Mouse (Mus musculus) forebrain, embryonic 16.5 days (tissue): ENCODE measurements around the gene Pmel. TPM values are rescaled to one million over a fixed set of nuclear protein-coding genes. Genes with fewer than 3 reads are reported as not detected.
"Not testable (repeated sequence)": the region's sequence is repeated elsewhere in the genome, so short reads cannot be mapped to it uniquely, and the experiment has no call there.

ENCODE experiments used
- ATAC-seq: fragments of 200-750 bp; cut with Nextera tagmentation; 2 replicates; pipeline ENCODE4 v1.8.0; 2017; ENCODE audit warnings: mild to moderate bottlenecking, moderate library complexity
- H3K27ac ChIP-seq: fragments of 300-500 bp; sonication (generic); 2 replicates; pipeline ENCODE4 v1.5.1; 2014; ENCODE audit warnings: low read length, control low read depth
- H3K27me3 ChIP-seq: fragments of 300-500 bp; sonication (generic); replicated peaks from 2 replicates; pipeline ENCODE4 v1.6.1; 2014; ENCODE audit warnings: low read length; ENCODE audit not compliant: control insufficient read depth, insufficient read depth
- H3K36me3 ChIP-seq: fragments of 300-500 bp; sonication (generic); 2 replicates; pipeline ENCODE4 v1.6.1; 2014; ENCODE audit not compliant: control insufficient read depth, insufficient read depth
- H3K4me1 ChIP-seq: fragments of 300-500 bp; sonication (generic); replicated peaks from 2 replicates; pipeline ENCODE4 v1.6.1; 2014; ENCODE audit warnings: low read length; ENCODE audit not compliant: control insufficient read depth, insufficient read depth
- H3K4me2 ChIP-seq: fragments of 300-500 bp; sonication (generic); 2 replicates; pipeline ENCODE4 v1.6.1; 2014; ENCODE audit warnings: mild to moderate bottlenecking, low read length, control low read depth
- H3K4me3 ChIP-seq: fragments of 300-500 bp; sonication (generic); replicated peaks from 2 replicates; pipeline ENCODE4 v1.5.1; 2014; ENCODE audit warnings: mild to moderate bottlenecking, low read length, control low read depth
- H3K9ac ChIP-seq: fragments of 300-500 bp; sonication (generic); replicated peaks from 2 replicates; pipeline ENCODE4 v1.6.1; 2014; ENCODE audit warnings: low read depth, low read length, control low read depth
- H3K9me3 ChIP-seq: fragments of 300-500 bp; sonication (generic); 2 replicates; pipeline ENCODE4 v1.6.1; 2016; ENCODE audit warnings: low read length; ENCODE audit not compliant: control insufficient read depth
- WGBS: fragments of 180-500 bp; shearing (Covaris S2); extraction: QIAGEN DNeasy Blood & Tissue Kit; methylation state at CpG from one replicate; pipeline ENCODE4 v1.1.7; 2014; 5-methylcytosine and 5-hydroxymethylcytosine counted together
- polyA plus RNA-seq: library from polyadenylated mRNA; unstranded; fragments of >200 nt; fragmentation: Nextera tagmentation; extraction: Ambion mirVana; gene quantifications from 2 replicates; pipeline ENCODE4 v1.2.1, GENCODE M21; 2015

The Pmel gene
- polyA plus RNA-seq, 1 experiment from 2014 or later, result 0.14 TPM

- no peak overlapping the region for H3K27ac ChIP-seq
- no peak overlapping the region for H3K4me3 ChIP-seq
- H3K9ac ChIP-seq, result no peak overlapping the region
- peaks cover 21% of the 10 kb centered on the region for H3K4me1 ChIP-seq
- no peaks in the 10 kb centered on the region for H3K9me3 ChIP-seq
- H3K4me2 ChIP-seq, result no peak overlapping the region
- H3K36me3 ChIP-seq, result no peaks in the 10 kb centered on the region
- 88% methylated on average over 11 of the region's 11 CpGs for WGBS
- ATAC-seq, result no peak
- H3K27me3 ChIP-seq, result no peaks in the 10 kb centered on the region
Observed at GRCm38 (mm10) chr10:128699611-128700010, 4.4 kb upstream of the Pmel start.

DNA sequence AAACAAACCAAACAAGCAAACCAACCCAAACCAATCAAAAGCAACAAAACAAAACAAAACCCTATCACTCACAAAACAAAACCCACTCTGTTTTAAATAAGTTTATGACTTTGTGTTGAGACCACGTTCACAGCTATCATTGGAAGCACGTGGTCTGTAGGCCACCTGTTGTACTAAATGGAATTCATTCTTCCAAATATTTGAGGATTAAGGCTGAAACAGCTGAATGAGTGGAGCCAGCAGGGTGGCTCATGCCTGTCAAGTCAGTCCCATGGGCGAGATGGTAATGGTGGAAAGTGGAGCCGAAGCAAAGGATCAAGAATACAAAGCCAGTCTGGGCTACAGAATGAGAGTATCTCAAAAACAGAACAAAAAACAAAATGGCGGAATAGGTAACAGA is 3.3 kb upstream of the Pmel start:
- Histone ChIP-seq H3K9ac (no peak overlapping the region), H3K36me3 (no peaks in the 10 kb centered on the region), H3K27me3 (no peaks in the 10 kb centered on the region), H3K9me3 (no peaks in the 10 kb centered on the region), H3K4me3 (no peak overlapping the region), H3K27ac (no peak overlapping the region), H3K4me1 (peaks cover 20% of the 10 kb centered on the region), H3K4me2 (no peak overlapping the region)
- 86% methylated on average over 5 of the region's 5 CpGs for WGBS
- ATAC-seq, result no peak

DNA sequence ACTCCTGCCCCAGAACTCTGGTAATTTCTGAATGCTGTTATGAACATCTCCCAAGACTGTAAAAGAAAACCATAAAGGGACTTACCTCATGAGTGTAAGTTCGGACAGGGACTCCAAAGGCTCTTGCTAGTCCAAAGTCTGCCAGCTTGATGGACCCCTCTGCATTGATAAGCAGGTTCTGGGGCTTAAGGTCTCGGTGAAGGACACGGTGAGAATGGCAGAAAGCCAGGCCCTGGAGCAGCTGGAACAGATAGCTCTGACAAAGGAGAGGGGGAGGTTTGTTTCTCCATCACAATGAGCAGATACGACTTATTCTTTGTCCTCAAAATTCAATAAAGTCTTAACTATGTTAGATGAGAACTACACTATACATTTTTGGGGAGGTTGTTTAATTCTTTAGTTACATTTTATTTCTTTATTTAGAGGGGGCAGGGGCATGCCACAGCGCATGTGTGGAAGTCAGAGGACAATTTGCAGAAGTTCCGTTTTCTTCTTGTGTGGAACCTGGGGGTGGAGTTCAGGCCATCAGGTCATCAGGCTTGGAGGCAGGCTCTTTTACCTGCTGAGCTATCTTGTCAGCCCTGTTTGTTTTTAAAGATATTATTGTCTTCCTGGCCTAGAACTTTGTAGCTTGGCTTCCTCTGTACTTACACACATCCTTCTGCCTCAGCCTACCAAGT is 1.5 kb upstream of the Pmel start:
- no peaks in the 10 kb centered on the region for H3K9me3 ChIP-seq
- H3K4me3 ChIP-seq, result no peak overlapping the region
- no peak overlapping the region for H3K27ac ChIP-seq
- no peaks in the 10 kb centered on the region for H3K27me3 ChIP-seq
- H3K9ac ChIP-seq, result no peak overlapping the region
- no peaks in the 10 kb centered on the region for H3K36me3 ChIP-seq
- WGBS, result 77% methylated on average over 6 of the region's 6 CpGs
- peaks cover 16% of the 10 kb centered on the region for H3K4me1 ChIP-seq
- H3K4me2 ChIP-seq, result no peak overlapping the region
- ATAC-seq, result no peak

- no peaks in the 10 kb centered on the region for H3K36me3 ChIP-seq
- H3K27ac ChIP-seq, result peak within 1 kb of the TSS; percentile 81
- ATAC-seq, result peak; percentile 96
- peak within 1 kb of the TSS; percentile 94 for H3K4me2 ChIP-seq
- H3K9ac ChIP-seq, result peak within 1 kb of the TSS; percentile 61
- H3K27me3 ChIP-seq, result no peaks in the 10 kb centered on the region
- peaks cover 16% of the 10 kb centered on the region for H3K4me1 ChIP-seq
- under 1% methylated on average over 56 of the region's 62 CpGs for whole genome bisulfite sequencing
- no peaks in the 10 kb centered on the region for H3K9me3 ChIP-seq
- peak within 1 kb of the TSS; percentile 81 for H3K4me3 ChIP-seq
Observed at GRCm38 (mm10) chr10:128704491-128705316, 709 bp downstream of the Pmel start, which contains the start of gene Cdk2. Cdk2 (minus strand) TSS chr10:128705031.

DNA sequence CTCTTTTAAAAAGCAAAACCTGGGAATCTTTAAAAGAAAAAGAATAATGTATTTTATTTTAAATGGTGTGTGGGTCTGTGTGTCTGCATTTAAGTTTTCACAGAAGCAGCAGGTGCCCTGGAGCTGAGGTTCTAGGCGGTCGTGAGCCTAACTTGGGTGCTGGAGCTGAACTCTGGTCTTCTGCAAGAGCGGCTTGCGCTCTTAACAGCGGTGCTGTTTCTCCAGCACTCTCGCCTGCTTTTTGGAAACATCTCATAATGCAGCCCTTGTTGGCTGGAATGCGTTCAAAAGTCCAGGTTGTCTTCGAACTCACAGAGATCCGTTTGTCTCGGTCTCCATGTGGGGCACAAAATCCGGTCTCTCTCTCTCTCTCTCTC is 1.3 kb downstream of the Pmel start:
- Histone ChIP-seq H3K9ac (peak overlapping the region; percentile 48; the same call in 1 of the 2 replicates), H3K4me2 (peak overlapping the region; percentile 94), H3K4me1 (peaks cover 16% of the 10 kb centered on the region), H3K27me3 (no peaks in the 10 kb centered on the region), H3K27ac (no peak overlapping the region), H3K36me3 (no peaks in the 10 kb centered on the region), H3K4me3 (peak overlapping the region; percentile 81), H3K9me3 (no peaks in the 10 kb centered on the region)
- peak; percentile 16; the same call in 1 of the 2 replicates for ATAC-seq
- WGBS, result 7% methylated on average over 11 of the region's 11 CpGs

DNA sequence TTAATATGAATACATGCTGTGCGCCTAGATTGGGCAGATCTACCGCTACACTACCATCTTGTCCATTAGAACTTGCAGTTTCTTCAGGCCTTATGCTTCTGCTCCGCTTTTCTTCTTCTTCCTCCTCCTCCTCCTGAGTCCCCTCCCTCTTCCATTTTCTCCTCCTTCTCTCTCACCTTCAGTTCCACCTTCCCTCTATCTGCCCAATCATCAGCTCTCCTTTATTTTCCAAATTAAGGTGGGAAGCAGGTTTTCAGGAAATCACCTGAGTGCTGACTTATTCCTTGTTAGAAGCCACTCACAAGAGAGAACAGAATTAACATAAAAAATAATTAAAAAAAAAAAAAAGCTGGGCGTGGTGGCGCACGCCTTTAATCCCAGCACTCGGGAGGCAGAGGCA is 7.3 kb downstream of the Pmel start:
- H3K9me3 ChIP-seq, result not testable (repeated sequence)

DNA sequence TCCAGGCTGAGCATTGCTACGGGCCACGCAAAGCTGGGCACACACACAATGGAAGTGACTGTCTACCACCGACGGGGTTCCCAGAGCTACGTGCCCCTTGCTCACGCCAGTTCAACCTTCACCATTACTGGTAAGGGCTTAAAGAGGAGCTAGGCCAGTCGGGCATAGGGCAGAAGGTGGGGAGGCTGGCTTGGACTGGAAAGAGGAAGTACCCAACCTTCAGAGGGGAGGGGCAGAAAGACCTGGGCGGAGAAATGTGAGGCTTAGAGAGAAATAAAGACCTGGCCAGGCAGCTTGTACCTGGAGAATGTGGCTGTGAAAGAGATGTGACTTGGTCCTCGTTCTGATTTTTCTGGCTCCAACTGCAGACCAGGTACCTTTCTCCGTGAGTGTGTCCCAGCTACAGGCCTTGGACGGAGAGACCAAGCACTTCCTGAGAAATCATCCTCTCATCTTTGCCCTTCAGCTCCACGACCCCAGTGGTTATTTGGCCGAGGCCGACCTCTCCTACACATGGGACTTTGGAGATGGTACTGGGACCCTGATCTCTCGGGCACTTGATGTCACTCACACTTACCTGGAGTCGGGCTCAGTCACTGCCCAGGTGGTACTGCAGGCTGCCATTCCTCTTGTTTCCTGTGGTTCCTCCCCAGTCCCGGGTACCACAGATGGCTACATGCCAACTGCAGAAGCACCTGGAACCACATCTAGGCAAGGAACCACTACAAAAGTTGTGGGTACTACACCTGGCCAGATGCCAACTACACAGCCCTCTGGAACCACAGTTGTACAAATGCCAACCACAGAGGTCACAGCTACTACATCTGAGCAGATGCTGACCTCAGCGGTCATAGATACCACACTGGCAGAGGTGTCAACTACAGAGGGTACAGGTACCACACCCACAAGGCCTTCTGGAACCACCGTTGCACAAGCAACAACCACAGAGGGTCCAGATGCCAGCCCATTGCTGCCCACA is 11.9 kb downstream of the Pmel start:
- Histone ChIP-seq H3K27me3 (no peaks in the 10 kb centered on the region), H3K4me3 (no peak overlapping the region), H3K9ac (no peak overlapping the region), H3K36me3 (no peaks in the 10 kb centered on the region), H3K27ac (no peak overlapping the region), H3K4me2 (no peak overlapping the region), H3K4me1 (no peaks in the 10 kb centered on the region), H3K9me3 (no peaks in the 10 kb centered on the region)
- WGBS, result 90% methylated on average over 19 of the region's 19 CpGs
- ATAC-seq, result no peak

More for the DNA sequence above, 7.3 kb downstream of the Pmel start:
- not testable (repeated sequence) for H3K4me2 ChIP-seq, H3K4me1 ChIP-seq, H3K27ac ChIP-seq, H3K9ac ChIP-seq, H3K4me3 ChIP-seq, ATAC-seq, H3K36me3 ChIP-seq, H3K27me3 ChIP-seq
- WGBS, result 97% methylated on average over 7 of the region's 7 CpGs

- H3K4me1 ChIP-seq, H3K4me3 ChIP-seq, H3K9me3 ChIP-seq, H3K36me3 ChIP-seq, H3K4me2 ChIP-seq, H3K27ac ChIP-seq, ATAC-seq, H3K9ac ChIP-seq, H3K27me3 ChIP-seq: not testable (repeated sequence)
- WGBS, result 81% methylated on average over 3 of the region's 4 CpGs
Observed at GRCm38 (mm10) chr10:128725466-128725865, 21.5 kb downstream of the Pmel start.

GRCm38 (mm10) chr10:128728059-128728458 is 24.1 kb downstream of the Pmel start:
- H3K4me2 ChIP-seq, result no peak overlapping the region
- no peaks in the 10 kb centered on the region for H3K9me3 ChIP-seq
- ATAC-seq, result no peak
- no peaks in the 10 kb centered on the region for H3K36me3 ChIP-seq
- WGBS, result 78% methylated on average over 5 of the region's 5 CpGs
- H3K4me3 ChIP-seq, result no peak overlapping the region
- no peak overlapping the region for H3K9ac ChIP-seq
- no peak overlapping the region for H3K27ac ChIP-seq
- 0 out of 2 replicates have a peak, but pooled peaks cover 3% of the 10 kb centered on the region for H3K27me3 ChIP-seq
- H3K4me1 ChIP-seq, result no peaks in the 10 kb centered on the region; the same call in 1 of the 2 replicates
